Mouse (Mus musculus): ENCODE measurements around the gene Dhtkd1.

GRCm38 (mm10) chr2:5889412-5889811, 53.2 kb downstream of the Dhtkd1 start:
- TF ChIP-seq POLR2A (IDR thresholded peaks at IDR 0.05; ENCODE audit: control insufficient read depth in 1 of 2, insufficient read depth in 1 of 2, low read depth in 1 of 2, low read length in 2 of 2, poor library complexity in 1 of 2) (no peak), TCF12 (IDR thresholded peaks at IDR 0.05; ENCODE audit: low read depth, low read length) (no peak), EP300 (IDR thresholded peaks at IDR 0.05; ENCODE audit: low read depth in 1 of 2, low read length in 2 of 2) (no peak), KAT2A (conservative IDR thresholded peaks at IDR 0.05; ENCODE audit: low read depth, low read length) (no peak), CTCF (IDR thresholded peaks at IDR 0.05 in 2 of 3, conservative IDR thresholded peaks at IDR 0.05 in 1 of 3; ENCODE audit: control insufficient read depth in 1 of 3, insufficient read depth in 1 of 3, low read depth in 2 of 3, low read length in 3 of 3, poor library complexity in 1 of 3, severe bottlenecking in 1 of 3) (no peak), RAD21 (IDR thresholded peaks at IDR 0.05; ENCODE audit: low read depth, low read length) (no peak), POLR2AphosphoS2 (IDR thresholded peaks at IDR 0.05; ENCODE audit: low read length) (no peak), USF2 (IDR thresholded peaks at IDR 0.05; ENCODE audit: borderline replicate concordance in 1 of 2, insufficient read depth in 1 of 2, low read depth in 1 of 2, low read length in 2 of 2) (no peak), ZMIZ1 (IDR thresholded peaks at IDR 0.05; ENCODE audit: low read depth, low read length) (no peak), MXI1 (IDR thresholded peaks at IDR 0.05; ENCODE audit: low read depth, low read length) (no peak), ZC3H11A (IDR thresholded peaks at IDR 0.05; ENCODE audit: low read depth, low read length) (no peak)
